Mouse (Mus musculus) heart, postnatal 0 days (tissue): ENCODE measurements around the gene Sipa1l3. TPM values are rescaled to one million over a fixed set of nuclear protein-coding genes. Genes with fewer than 3 reads are reported as not detected.

Experiments
- ATAC-seq: fragments of 200-750 bp; cut with Nextera tagmentation; 2 replicates; pipeline ENCODE4 v1.8.0; 2017; ENCODE audit warnings: low read depth, moderate number of reproducible peaks, moderate library complexity; ENCODE audit not compliant: insufficient read depth
- DNase-seq: peaks from one replicate; pipeline ENCODE4 v3.0.0-alpha.2; 2016; ENCODE audit warnings: low spot score
- H3K27ac ChIP-seq: fragments of 300-500 bp; sonication (generic); 2 replicates; pipeline ENCODE4 v1.5.1; 2014; ENCODE audit warnings: low read depth, mild to moderate bottlenecking
- H3K27me3 ChIP-seq: fragments of 300-500 bp; sonication (generic); 2 replicates; pipeline ENCODE4 v1.6.1; 2014; ENCODE audit warnings: low read length, mixed read lengths; ENCODE audit not compliant: control insufficient read depth, insufficient read depth
- H3K36me3 ChIP-seq: fragments of 300-500 bp; sonication (generic); replicated peaks from 2 replicates; pipeline ENCODE4 v1.6.1; 2014; ENCODE audit warnings: low read length, mixed read lengths; ENCODE audit not compliant: control insufficient read depth, insufficient read depth
- H3K4me1 ChIP-seq: fragments of 300-500 bp; sonication (generic); 2 replicates; pipeline ENCODE4 v1.6.1; 2014; ENCODE audit warnings: antibody characterized with exemption; ENCODE audit not compliant: control insufficient read depth, insufficient read depth
- H3K4me2 ChIP-seq: fragments of 300-500 bp; sonication (generic); 2 replicates; pipeline ENCODE4 v1.6.1; 2014; ENCODE audit warnings: low read depth, mild to moderate bottlenecking, low read length, moderate library complexity
- H3K4me3 ChIP-seq: fragments of 300-500 bp; sonication (generic); 2 replicates; pipeline ENCODE4 v1.5.1; 2014; ENCODE audit warnings: low read depth, low read length
- H3K9ac ChIP-seq: fragments of 300-500 bp; sonication (generic); replicated peaks from 2 replicates; pipeline ENCODE4 v1.6.1; 2014; ENCODE audit warnings: low read depth, low read length, mixed read lengths
- H3K9me3 ChIP-seq: fragments of 300-500 bp; sonication (generic); replicated peaks from 2 replicates; pipeline ENCODE4 v1.6.1; 2016; ENCODE audit warnings: low read length; ENCODE audit not compliant: control insufficient read depth
- CTCF ChIP-seq: IDR thresholded peaks from 2 replicates; pipeline ENCODE4 v1.5.1; 2016; ENCODE audit warnings: antibody characterized with exemption, control low read depth, low read depth
- EP300 ChIP-seq: IDR thresholded peaks from 2 replicates; pipeline ENCODE4 v1.6.1; 2016; ENCODE audit warnings: antibody characterized with exemption, low read depth
- WGBS: fragments of 180-500 bp; shearing (Covaris S2); extraction: QIAGEN DNeasy Blood & Tissue Kit; methylation state at CpG from one replicate; pipeline ENCODE4 v1.1.7; 2014; 5-methylcytosine and 5-hydroxymethylcytosine counted together
- polyA plus RNA-seq: library from polyadenylated mRNA; unstranded; fragments of >200 nt; fragmentation: Nextera tagmentation; extraction: Ambion mirVana; gene quantifications from 2 replicates; pipeline ENCODE4 v1.2.1, GENCODE M21; 2015
- total RNA-seq: library from RNA; depleted of rRNA; stranded (reverse); fragments of >200 nt; gene quantifications from 2 replicates; pipeline ENCODE4 v1.2.3, GENCODE M21; 2014; ENCODE audit warnings: low replicate concordance

The Sipa1l3 gene
- total and polyA plus RNA-seq, 2 experiments from 2014 or later: 1.7 to 16.2 TPM

- Histone ChIP-seq H3K9me3 (no peaks in the 10 kb centered on the region), H3K4me1 (no peaks in the 10 kb centered on the region), H3K27ac (no peak overlapping the region), H3K4me3 (no peak overlapping the region), H3K4me2 (no peak overlapping the region), H3K9ac (no peak overlapping the region), H3K27me3 (peaks cover 9% of the 10 kb centered on the region; the same call in 1 of the 2 replicates), H3K36me3 (no peaks in the 10 kb centered on the region)
- WGBS: 85% methylated on average over 7 of the region's 7 CpGs
- DNase-seq (no peak), ATAC-seq (no peak)
- TF ChIP-seq EP300 (no peak), CTCF (no peak)
Observed at GRCm38 (mm10) chr7:29540631-29541030, 22.2 kb upstream of the Sipa1l3 start.

DNA sequence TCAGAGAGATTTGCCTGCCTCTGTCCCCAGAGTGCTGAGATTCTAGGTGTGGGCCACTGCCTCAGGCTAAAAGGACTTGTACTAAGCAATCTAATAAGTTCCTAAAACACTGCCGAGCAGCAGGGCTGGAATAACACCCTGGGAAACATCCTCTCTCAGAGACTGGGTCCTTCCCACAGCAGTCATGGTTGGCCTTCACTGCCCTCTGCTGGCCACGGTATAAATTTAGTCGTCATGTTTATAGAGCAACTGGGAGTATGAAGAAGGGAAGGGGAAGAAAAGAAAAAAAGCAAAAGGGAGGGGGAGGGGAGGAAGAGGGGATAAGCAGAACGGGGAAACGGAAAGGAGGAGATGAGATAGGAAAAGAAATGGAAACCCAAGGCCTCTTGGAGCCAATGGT, 5.3 kb upstream of the Sipa1l3 start:
- no peak overlapping the region for H3K4me2 ChIP-seq
- under 1% methylated on average over 5 of the region's 5 CpGs for WGBS
- H3K4me1 ChIP-seq: peaks cover 3% of the 10 kb centered on the region; the same call in 1 of the 2 replicates
- peak; percentile 90 for TF ChIP-seq CTCF
- no peak for TF ChIP-seq EP300
- H3K4me3 ChIP-seq: no peak overlapping the region
- H3K9ac ChIP-seq: no peak overlapping the region
- ATAC-seq: 0 out of 2 replicates have a peak, but pooled peaks have one; percentile 31
- peak; percentile 60 for DNase-seq
- H3K27me3 ChIP-seq: peaks cover 22% of the 10 kb centered on the region; the same call in 1 of the 2 replicates
- no peak overlapping the region for H3K27ac ChIP-seq
- H3K36me3 ChIP-seq: no peaks in the 10 kb centered on the region
- H3K9me3 ChIP-seq: no peaks in the 10 kb centered on the region

DNA sequence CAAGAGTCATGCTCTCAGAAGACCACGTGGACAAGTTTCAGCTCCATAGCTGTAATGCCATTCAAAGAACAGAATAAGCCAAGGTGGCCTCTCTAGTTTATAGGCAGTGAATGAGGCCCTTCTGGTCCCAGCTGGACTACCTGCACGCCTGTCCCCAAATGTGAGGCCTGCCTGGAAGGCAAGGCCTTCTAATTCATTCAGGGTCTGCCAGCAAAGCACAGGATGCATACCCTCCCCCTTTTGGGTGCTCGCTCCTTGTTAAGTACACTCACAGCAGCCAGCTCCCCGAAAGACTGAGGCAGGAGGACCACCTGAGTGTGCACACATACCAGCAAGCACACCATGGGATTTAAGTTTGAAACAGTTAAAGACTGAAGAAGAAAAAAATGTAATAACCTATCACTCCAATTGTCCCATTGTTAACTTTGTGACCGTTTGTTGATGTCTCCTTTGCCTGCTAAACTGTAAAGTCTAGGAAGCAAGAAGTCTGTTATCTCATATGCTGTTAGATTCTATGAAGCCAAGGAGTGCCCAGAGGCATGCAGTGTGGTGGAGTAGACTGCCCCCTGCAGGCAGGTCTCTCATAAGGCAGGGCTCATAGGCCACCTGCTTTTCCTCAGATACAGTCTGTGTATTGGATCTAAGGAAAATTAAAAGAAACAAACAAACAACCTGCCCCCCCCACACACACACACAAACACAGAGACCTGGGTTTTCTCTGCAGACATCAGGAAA, 3.6 kb upstream of the Sipa1l3 start:
- Histone ChIP-seq H3K9ac (no peak overlapping the region), H3K4me2 (no peak overlapping the region), H3K9me3 (no peaks in the 10 kb centered on the region), H3K4me1 (peaks cover 3% of the 10 kb centered on the region; the same call in 1 of the 2 replicates), H3K27me3 (peaks cover 22% of the 10 kb centered on the region; the same call in 1 of the 2 replicates), H3K36me3 (no peaks in the 10 kb centered on the region), H3K4me3 (no peak overlapping the region), H3K27ac (no peak overlapping the region)
- WGBS: 61% methylated on average over 5 of the region's 5 CpGs
- ATAC-seq (no peak), DNase-seq (peak; percentile 77)
- TF ChIP-seq CTCF: peak; percentile 92
- TF ChIP-seq EP300: no peak

DNA sequence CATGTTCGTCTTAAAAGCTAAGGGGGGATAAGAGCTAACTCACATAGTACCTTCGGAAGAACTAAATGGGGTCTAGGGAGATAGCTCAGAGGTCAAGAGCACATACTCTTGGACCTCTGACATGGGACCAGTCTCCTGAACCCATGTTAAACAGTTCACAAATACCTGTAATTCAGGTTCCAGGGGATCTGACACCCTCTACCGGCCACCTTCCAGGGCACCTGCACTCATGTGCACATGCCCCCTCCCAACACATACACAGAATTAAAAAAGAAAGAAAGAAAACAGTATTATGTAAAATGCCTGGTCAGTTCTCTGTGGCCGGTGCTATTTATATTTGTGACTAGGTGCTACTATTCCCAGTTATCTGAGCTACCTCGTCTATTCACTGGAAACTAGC, 2.9 kb upstream of the Sipa1l3 start:
- ATAC-seq: no peak
- WGBS: 60% methylated on average over 5 of the region's 5 CpGs

GRCm38 (mm10) chr7:29520794-29521193, 2.4 kb upstream of the Sipa1l3 start:
- H3K9ac ChIP-seq: no peak overlapping the region
- H3K27ac ChIP-seq: no peak overlapping the region
- no peaks in the 10 kb centered on the region for H3K9me3 ChIP-seq
- H3K4me1 ChIP-seq: peaks cover 3% of the 10 kb centered on the region; the same call in 1 of the 2 replicates
- no peak overlapping the region for H3K4me3 ChIP-seq
- no peaks in the 10 kb centered on the region for H3K36me3 ChIP-seq
- TF ChIP-seq CTCF (no peak), EP300 (no peak)
- no peak overlapping the region for H3K4me2 ChIP-seq
- DNase-seq (peak; percentile 26), ATAC-seq (no peak)
- WGBS: 64% methylated on average over 2 of the region's 2 CpGs
- peaks cover 29% of the 10 kb centered on the region for H3K27me3 ChIP-seq

More for the DNA sequence above, 2.9 kb upstream of the Sipa1l3 start:
- Histone ChIP-seq H3K4me2 (no peak overlapping the region), H3K9me3 (no peaks in the 10 kb centered on the region), H3K4me1 (peaks cover 3% of the 10 kb centered on the region; the same call in 1 of the 2 replicates), H3K36me3 (no peaks in the 10 kb centered on the region), H3K4me3 (no peak overlapping the region), H3K9ac (no peak overlapping the region), H3K27ac (no peak overlapping the region), H3K27me3 (peaks cover 29% of the 10 kb centered on the region)
- DNase-seq: no peak
- no peak for TF ChIP-seq CTCF
- TF ChIP-seq EP300: no peak

GRCm38 (mm10) chr7:29519211-29519550, 740 bp upstream of the Sipa1l3 start:
- WGBS: under 1% methylated on average over 19 of the region's 19 CpGs
- Histone ChIP-seq H3K27ac (no peak overlapping the region), H3K9ac (peak overlapping the region; percentile 53), H3K4me2 (peak overlapping the region; percentile 98), H3K36me3 (no peaks in the 10 kb centered on the region), H3K4me3 (peak overlapping the region; percentile 92), H3K9me3 (no peaks in the 10 kb centered on the region), H3K4me1 (peaks cover 3% of the 10 kb centered on the region; the same call in 1 of the 2 replicates), H3K27me3 (peaks cover 38% of the 10 kb centered on the region)
- ATAC-seq (no peak), DNase-seq (no peak)
- TF ChIP-seq EP300 (no peak), CTCF (no peak)
